Mouse (Mus musculus): ENCODE results near the gene Eea1.

The Eea1 gene

DNA sequence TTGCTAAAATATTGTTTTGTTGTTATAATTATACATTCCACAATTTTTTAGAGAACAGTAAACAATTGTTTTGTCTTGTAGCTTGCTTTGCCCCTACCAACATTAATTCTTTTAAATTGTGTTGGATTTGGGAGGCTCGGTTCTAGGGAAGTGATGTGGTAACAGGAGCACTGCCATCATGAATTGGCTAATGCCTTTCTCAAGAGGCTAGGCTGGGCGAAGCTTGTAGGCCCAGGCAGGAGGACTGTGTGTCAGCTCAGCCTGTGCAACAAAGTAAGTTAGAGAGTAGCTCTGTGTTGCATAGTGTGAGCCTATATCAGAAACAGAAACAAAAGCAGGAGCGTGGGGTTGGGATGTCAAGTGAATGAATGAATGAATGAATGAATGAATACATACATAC lies 9.0 kb downstream of the Eea1 start:
- no peak for DNase-seq (ENCODE audit: low spot score)

DNA sequence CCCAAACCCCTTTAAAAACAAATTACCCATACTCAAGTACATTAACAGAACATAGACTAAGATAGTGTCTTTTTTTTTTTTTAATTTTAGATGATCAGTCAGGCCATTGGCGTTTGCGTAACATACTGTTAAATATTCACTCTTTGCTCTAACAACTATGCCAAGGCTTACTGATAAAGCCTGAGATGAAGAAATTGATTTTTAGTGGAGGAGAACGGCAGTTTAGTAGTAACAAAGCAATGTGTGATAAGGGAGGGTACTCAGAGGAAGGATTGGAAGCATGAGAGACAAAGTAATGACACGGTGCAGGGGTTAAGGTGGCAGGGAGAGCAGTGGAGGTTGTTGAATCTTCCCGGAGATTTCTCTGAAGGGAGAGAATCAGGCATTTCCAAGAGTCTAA lies 9.7 kb downstream of the Eea1 start:
- no peak for DNase-seq (ENCODE audit: low spot score)

DNA sequence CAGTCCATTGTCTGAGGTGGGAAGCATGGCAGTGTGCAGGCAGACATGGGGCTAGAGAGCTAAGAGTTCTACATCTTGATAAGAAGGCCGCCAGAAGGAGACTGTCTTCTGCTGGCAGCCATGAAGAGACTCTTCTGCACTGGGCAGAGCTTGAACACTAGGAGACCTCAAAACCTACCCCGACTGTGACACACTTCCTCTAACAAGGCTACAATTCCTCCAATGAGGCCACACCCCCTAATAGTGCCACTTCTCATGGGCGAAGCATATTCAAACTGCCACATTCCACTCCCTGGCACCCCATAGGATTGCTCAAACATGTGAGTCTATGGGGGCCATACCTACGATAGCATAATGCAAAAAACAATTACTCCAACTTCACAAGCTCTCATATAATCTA lies 10.3 kb downstream of the Eea1 start:
- no peak for DNase-seq (ENCODE audit: low spot score)

DNA sequence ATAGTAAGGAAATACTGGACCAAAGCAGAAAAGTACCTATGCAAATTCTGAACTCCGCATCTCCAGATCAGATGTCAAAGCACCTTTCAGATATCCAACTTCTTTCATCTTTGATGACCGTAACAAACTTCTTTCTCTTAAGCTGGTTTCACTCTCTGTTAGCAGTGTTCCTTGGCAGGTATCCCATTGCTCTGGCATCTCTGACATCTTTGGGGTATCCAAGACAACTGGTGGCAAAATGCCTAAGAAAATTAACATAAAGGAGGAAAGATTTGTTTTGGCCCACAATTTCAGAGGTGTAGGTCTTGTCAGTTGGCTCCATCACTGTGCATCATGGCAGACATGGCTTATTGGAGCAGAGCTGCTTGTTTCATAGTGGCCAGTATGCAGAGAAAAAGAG lies 10.9 kb downstream of the Eea1 start:
- DNase-seq (ENCODE audit: low spot score) = no peak

DNA sequence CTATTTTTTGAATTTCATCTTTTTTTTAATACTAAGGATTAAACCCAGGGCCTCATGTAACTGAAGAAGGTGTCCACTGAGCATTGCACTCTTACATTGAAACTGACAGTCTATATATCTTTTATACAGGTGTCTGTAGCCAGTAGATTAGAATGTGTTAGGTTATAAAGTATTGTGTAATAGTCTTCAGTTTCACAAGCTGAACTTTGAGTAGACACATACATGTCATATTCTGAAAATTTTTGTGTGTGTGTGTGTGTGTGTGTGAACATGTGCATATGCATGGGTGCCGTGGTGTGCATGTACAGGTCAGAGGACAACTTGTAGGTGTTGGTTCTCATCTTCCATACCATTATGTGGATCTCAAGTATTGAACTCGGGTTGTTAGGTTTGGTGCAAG lies 16.2 kb downstream of the Eea1 start:
- no peak for DNase-seq (ENCODE audit: low spot score)

DNA sequence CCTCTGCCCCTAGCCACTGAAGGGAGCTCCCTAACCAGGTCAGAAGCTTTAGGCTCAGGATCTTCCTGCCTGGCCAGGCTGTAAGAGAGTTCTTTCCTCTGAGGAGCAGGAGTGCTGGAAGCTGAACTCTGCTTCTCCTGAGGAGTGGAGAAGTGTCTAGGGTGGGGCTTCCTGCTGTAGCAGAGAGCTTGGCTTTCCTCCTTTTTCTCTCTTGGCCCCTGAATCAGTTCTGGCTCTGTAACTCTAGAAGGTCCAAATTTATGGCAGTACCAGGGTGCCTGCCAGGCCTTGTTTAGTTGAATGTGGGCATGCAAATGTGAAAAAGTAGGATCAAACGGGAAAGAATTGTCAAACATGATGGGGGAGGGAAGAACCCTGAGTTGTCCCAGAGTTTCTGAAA lies 17.1 kb downstream of the Eea1 start:
- no peak for DNase-seq (ENCODE audit: low spot score)

DNA sequence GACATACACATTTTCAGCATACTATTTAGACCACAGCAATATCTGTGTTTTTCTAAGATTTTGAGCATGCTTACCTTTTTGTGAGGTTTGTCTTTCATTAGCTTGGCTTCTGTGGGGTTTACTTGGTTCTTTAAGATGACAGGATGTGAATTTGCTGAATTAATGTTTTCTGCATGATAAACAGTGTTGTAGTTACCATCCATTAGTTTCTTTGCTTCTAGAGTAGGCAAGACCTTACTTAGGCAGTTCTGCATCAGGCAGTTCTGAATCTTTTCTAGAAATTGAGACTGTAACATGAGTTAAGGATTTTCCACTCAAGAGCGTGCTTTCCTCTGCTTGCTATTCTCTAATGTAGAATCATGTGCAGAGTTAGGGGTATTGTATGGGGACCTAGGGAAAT lies 24.2 kb downstream of the Eea1 start:
- DNase-seq (ENCODE audit: low spot score) = no peak

DNA sequence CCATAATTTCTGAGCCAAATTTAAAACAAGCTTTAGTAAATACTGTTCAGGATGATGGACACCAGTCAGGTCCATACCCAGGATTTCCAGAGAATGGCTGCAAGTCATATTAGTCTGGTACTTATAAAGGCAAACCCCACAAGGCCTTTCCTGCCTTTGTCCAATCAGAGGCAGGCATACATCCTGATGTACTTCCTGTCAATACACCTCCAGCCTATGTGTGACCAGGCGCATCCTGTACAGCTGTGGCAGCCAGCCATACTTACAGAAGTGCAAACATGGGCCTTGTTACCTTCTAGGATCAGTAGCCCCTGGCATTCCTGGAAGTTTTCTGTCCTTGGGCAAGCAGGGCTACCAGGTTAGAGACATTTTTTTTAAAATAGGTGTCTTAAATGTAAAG lies 29.2 kb downstream of the Eea1 start:
- DNase-seq (ENCODE audit: low spot score) = no peak

DNA sequence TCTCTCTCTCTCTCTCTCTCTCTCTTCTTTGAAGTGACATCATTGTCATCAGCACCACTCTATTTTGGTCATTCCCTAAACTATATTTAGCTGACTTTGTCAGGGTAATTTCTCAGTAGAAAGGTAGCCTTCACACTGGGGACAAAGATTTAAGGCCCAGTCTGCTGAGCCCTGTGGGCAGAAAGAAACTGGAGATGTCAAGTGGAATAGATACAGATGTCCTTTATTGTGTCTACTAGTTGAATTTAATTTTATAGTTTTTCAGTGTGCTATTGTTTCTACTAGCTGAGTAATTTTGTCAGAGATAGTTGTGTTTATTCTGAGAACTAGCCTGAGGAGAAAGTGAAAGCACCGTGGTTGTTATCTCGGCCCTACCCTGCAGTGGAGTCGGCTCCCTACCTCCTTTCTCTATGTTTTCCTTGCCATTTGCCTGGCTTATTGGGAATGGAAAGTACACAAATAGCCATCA lies 30.3 kb downstream of the Eea1 start:
- DNase-seq (ENCODE audit: low spot score) = no peak

DNA sequence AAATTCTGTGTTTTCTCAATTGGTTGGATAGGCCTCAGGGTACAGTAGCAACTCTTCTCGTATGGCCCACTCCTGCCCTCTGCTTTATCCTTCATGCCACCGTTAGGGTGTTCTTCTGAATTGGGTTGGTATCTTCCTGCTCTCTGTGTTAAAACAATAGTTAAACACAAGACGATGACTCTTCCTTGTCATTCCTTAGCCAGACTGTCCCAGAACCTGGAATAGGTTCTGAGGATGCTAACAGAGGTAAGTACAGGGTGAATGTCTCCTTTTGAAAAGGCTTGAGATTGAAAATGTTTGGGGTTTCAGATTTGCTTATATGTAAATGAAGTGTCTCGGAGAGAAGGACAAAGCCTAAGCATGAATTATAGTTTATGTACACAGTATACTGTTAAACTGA lies 30.9 kb downstream of the Eea1 start:
- no peak for DNase-seq (ENCODE audit: low spot score)

DNA sequence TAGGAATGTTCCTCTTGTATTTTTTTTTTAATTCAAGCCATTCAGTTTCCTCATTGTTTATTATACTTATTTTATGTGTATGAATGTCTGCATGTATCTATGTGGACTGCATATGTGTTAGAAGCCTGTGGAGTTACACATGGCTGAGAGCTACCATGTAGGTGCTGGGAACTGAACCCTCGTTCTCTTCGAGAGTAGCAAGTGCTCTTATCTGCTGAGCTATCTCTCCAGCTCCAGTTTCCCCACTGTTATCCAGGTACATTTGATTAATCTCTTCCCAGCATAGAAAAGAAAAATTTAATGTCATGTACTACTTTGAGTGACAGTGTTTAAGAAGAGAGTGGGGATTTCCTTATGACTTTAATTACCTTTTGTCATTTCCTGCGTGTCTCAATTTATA lies 31.5 kb downstream of the Eea1 start:
- no peak for DNase-seq (ENCODE audit: low spot score)

DNA sequence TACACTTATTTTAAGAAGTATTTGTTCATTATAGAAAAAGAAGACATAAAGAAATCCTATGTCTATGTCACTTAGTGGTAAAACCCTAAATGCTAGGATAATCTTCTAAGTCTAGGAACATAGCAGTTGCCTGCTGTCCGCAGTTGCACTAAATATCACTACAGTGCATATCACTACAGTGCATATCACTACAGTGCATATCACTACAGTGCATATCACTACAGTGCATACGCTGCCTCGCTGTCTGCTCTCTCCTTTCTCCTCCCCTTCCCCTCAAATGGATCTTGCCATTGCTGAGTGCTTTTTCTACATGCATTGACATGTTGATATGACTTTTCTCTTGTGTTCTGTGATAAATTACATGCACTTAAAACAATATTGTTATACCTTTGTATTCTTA lies 34.0 kb downstream of the Eea1 start:
- no peak for DNase-seq (ENCODE audit: low spot score)

DNA sequence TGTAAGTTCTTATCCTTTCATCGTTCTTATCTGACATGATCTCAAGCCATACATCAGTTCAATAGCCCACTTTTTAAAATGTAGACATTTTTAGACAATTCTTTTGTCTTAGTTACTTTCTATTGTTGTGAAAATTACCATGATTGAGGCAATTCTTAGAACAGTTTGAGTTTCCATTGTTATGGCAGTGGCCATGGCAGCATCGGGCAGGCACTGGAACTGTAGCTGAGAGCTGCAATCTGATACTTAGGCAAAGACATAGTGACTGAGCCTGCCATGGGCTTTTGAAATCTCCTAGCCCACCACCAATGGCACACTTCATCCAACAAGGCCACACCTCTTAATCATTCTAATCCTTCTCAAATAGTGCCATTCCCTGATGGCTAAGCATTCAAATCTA lies 36.3 kb downstream of the Eea1 start:
- no peak for DNase-seq (ENCODE audit: low spot score)

DNA sequence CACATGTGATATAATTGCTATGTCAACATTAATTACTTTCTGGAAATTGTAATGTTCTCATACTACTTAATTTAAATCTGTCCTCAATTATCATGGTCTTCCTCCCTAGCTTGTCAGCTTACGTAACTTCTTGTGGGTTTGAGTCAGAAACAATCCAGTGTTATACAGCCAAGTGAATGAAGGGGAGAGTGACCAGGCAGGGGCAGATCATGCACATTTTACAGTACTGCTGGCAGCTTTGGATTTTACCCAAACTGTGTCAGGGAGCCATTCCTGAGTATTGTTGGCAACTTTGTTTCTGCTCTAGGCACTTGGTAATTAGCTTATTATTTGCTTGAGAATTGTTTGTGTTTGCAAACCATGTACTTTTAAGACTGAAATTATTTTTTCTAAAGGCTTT lies 49.3 kb downstream of the Eea1 start:
- DNase-seq (ENCODE audit: low spot score) = no peak

DNA sequence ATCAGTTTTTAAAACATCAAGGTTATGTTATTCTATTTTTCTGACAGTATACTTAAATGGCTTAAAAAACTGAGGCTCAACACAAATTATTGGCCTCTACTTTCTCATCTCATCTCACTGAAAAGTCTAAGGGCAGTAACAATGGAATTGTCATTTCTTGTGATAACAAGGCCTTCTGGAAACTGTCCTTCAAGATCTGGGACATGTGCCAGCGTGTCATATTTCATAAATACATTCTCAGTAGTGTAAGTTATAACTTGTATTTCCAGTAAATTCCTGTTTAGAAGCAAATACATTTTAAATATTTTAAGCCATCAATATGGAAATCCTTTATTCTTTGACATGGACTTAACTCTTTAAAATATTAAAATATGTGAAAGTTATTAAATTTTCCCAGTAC lies 50.7 kb downstream of the Eea1 start:
- DNase-seq (ENCODE audit: low spot score) = no peak

DNA sequence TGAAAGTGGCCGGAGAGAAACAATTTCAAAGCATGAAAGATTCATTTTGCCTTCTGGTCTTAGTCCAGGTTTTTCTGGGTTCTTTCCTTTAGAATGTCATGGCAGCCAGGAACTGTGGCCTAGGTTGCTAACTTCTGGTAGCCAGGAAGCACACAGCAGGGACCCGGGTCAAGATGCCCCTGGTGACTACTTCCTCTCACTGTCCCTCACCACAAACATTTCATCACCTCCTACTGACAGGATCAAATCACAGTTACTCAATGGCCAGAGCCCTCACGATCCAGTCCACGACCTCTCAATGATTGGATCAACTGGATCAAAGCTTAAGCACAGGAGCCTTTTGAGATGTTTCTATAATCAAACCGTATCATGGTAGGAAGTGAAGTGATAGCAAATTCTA lies 60.5 kb downstream of the Eea1 start:
- no peak for DNase-seq (ENCODE audit: low spot score)

DNA sequence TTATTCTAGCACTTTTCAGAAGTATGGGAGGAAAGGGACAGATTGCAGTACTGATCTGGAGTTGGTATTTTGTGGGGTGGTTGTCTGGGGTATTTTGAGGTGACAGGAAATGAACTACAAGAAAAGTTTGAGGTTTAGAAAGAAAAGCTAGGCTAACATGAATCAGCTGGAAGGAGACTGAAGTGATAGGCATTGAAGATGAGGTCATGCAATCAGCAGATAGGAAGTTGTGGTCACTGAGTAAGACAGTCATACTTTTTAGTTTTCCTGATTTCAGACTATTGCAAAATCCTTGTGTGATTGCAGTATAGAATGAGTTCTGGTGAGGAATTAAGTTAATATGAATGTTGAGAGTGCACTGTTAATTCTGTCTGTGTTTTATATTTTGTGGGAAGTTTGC lies 75.3 kb downstream of the Eea1 start:
- DNase-seq (ENCODE audit: low spot score) = no peak

DNA sequence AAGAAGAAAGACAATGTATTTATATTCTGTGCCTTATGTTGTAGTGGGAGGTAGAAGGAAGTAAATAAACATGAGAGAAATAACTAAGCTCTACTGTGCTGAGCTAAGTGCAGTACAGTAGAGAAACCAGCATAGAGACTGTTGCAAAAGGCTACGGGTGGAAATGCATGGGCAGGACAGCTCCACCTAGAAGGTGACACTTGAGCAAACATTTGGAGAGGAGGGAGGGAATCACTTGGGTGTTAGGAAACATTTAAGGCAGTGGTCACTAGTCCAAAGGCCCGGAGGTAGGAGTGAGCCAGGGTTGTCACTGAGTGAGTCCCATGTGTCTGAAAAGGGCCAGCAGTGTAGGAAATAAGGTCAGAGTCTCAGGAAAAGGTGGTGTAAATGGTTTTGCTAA lies 77.0 kb downstream of the Eea1 start:
- DNase-seq (ENCODE audit: low spot score) = no peak

DNA sequence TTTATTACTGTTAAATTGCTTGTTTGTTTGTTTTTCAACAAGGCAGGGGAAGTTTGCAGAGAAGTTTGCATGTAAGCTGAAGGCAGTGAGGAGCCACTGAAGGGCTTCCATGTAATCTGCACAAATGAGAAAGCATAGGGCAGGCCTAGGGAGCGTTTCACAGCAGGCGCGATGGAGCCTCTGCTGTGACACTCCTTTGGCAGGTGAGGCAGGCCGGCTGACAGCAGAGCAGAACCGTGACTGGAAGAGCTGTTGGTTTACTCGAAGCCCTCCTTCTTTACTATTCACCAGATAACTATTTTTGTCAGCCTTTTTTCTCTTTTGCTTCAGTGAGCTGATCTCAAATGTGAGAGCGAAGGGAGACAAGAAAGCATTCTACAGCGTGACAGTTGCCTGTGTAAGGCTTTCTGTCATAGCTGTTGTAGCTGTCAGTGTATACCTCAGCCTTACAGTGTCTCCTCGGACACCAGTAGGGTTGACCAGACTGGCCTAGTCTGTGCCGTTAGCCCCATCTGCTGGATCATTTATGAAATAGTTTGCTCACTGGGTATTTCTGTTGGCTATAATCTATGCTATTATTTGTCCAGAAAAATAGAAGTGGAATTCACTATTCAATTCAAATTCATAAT lies 93.0 kb downstream of the Eea1 start:
- peak; percentile 76 for DNase-seq (ENCODE audit: low spot score)

DNA sequence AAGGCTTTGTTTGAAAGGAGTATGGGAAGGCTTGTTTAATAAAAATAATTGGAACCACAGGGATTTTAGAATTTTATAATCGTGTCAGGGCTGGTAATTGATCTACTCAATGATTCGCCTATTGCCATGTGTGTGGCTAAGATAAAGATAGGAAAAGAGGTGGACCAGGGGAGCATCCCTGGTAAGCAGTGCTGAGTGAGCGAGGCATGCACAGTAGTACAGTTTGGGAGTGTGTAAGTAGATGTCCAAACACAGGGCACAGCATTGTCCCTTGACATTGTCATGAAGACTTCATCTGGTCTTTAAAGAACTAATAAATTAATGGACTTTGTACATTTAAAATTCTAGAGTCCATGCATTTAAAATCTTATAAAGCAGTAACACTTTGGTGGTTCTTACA lies 93.7 kb downstream of the Eea1 start:
- DNase-seq (ENCODE audit: low spot score) = no peak

DNA sequence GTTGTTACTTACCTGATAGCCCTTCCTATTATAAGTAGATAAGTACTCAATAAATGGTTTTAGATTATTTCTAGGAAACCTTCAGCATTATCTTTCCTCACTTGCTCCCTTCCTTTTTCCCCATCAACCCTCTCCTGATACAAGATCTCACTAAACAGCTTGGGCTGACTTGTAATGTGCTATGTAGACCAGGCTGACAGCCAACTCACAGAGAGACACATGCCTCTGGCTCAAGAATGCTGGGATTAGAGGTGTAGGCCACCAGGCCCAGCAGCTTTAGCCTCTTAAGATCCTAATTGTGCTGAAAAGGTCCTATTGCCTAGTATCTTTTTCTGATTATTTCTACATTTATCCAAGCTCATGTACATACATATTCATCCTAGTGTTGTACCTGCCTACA lies 95.5 kb downstream of the Eea1 start:
- no peak for DNase-seq (ENCODE audit: low spot score)

DNA sequence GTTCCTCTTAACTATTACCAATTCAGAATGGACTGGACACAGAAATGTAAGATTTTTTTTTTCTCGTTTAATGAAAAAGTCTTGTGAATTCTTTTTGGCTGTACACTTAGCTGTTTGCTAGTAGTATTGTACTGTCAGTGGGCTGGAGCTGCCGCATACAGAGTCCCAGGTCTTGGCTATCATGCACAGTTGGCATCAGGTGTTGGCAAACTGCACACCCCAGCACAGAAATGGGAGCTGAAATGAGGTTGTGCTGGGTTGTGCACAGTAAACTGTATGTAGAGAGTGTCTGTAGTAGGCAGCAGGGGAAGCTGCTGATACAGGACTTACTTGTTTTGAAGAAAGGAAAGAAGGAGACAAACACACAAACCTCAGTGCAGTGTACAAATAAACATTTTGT lies 103.8 kb downstream of the Eea1 start:
- no peak for DNase-seq (ENCODE audit: low spot score)

DNA sequence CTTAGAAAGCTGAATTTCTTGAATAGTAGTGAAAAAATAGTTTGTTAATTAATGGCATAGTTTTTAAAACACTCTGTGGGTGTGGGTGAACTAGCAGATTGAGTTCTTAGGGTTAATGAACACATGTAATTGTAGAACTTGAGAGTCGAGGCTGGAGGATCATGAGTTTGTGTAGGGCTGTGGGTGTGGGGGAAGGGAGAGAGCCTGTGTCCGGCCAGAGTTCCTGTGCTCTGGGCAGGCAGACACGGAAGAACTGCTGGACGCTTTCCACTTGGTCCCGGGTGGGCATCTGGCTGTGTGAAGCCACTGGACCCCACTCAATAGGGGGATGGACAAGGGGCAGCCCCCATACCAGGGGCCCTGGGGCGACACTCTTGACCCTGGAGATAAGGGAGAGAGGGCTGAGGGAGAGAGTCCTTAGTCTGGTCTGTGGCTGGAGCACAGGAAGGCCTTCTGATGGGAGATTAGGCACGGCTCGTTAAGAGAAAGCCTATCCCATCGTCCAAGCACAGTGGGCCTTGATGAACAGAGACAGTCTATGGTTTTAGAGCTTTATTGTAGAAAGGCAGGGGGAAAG lies 107.6 kb downstream of the Eea1 start:
- peak; percentile 13 for DNase-seq (ENCODE audit: low spot score)

DNA sequence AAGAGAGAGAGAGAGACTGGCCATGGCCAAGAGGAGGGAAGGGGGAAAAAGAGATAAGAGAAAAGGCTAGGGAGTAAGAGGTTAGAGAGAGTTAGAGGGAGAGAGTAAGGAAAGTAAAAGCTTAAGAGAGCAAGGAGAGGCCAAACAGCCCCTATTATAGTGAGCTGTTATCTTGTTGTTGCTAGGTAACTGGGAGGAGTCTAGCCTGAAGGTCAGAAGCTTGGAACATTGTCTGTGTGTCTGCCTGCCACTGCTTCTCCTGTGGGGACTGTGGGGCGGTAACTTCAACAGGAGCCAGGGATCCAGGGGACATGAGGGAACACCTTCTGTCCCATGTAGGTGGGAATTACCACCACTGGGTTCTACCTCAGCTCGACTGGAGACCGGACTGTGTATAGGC lies 108.1 kb downstream of the Eea1 start:
- DNase-seq (ENCODE audit: low spot score) = peak; percentile 14

DNA sequence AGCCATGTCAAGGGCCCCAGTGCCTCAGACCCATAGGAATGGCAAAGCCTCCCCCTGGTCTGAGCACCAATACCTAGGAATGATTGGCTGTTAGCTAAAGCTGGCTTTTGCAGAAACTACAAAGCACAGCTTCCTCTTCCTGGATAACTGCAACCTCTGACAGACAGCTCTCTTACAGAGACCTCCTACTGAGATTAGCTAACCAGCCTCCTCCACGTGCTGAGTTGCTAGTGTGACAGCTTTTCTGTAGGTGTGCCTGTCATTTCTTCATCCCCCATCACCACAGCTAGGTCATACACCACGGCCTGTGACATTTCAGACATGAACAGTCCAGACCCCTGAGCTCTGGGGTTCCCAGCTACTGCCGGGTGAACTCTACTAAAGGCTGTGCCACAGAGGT lies 126.9 kb downstream of the Eea1 start:
- DNase-seq (ENCODE audit: low spot score) = no peak
